Mouse (Mus musculus) Patski (cell line): Measurements from ENCODE around the gene Sfxn3. TPM values are rescaled to one million over a fixed set of nuclear protein-coding genes. Genes with fewer than 3 reads are reported as not detected.

Experiments
- ATAC-seq: fragments of 100-300 bp; one replicate; pipeline ENCODE4 v1.8.0; 2021
- CTCF ChIA-PET: fragments of 350-600 bp; sonication (Branson Sonifier 250); formaldehyde crosslinking; loops from one replicate; lab custom pipeline; 2022; ENCODE audit warnings: inconsistent platforms; lab: Charles Lee
- POLR2A ChIA-PET: fragments of 350-600 bp; sonication (Branson Sonifier 250); formaldehyde crosslinking; loops from one replicate; lab custom pipeline; 2022; ENCODE audit warnings: antibody characterized with exemption, inconsistent platforms; lab: Charles Lee
- DNase-seq: peaks from one replicate; pipeline ENCODE4 v3.0.0-alpha.2; 2011; ENCODE audit warnings: low read depth, low spot score
- H3K27me3 ChIP-seq: fragments of 371-371 bp; one replicate; pipeline ENCODE4 v1.5.1; 2021
- CTCF ChIP-seq: fragments of 100-300 bp; IDR thresholded peaks from one replicate; pipeline ENCODE4 v1.5.1; 2021
- in situ Hi-C: fragments of 300-500 bp; cut with MboI; formaldehyde crosslinking; loops from 3 replicates; pipeline ENCODE4 v1.11.1; 2018; ENCODE audit warnings: low pct_unique_long_range_greater_than_20kb, mixed read lengths
- polyA plus RNA-seq: library from polyadenylated mRNA; unstranded; gene quantifications from one replicate; pipeline ENCODE4 v1.2.3, GENCODE M21; 2021

Sfxn3 gene
- polyA plus RNA-seq, 1 experiment from 2014 or later: 77.1 TPM

DNA sequence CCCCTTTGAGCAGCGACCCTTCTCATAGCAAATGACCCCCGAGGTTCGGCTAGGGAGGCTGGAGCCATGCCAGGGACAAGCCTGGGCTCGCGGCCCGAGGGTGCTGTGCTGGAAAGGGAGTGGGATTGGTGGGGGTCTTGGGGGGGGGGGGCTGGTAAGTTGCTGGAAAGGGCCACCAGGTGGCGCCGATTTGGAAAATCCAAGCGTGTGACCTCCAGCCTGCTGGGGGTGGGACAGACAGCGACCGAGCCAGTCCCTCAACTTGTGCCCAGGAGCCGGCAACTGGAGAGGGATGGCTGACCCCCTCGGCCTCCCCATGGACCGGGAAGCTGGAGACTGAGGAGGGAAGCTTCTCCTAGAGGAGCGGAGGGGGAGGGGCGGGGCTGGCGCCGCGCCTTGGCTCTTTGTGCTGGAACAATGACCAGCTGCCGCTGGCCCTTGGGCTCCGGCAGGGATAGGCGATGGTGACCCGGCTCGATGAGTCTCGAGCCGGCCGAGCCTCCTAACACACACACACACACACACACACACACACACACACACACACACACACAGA, 30.0 kb upstream of the Sfxn3 start:
- ATAC-seq: peak; percentile 3

DNA sequence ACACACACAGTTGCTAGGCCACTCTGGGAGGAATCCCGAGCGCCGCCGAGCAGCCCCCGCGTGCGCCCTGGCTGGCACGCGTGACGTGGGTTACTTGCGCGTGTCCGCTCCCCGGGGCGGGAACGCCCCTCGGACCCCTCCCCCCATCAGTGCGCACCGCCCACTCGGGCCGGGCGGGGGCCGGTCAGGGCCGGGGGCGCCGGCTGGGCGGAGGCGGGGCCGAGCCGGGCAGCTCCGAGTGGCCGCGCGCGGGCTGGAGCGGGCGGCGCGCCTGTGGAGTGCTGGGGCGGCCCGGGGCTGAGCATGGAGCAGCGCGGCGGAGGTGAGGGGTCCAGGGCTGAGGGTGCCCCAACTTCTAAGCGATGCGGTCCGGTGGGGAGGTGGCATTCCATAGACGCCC, 29.4 kb upstream of the Sfxn3 start:
- CTCF ChIA-PET: interaction anchor here (1.1 to 14.5 kb wide), 3 partner anchors 11 to 84 kb away, joined by 3 to 188 read pairs (median 3); no protein-coding TSS in a partner anchor
- no peak for TF ChIP-seq CTCF
- POLR2A ChIA-PET: interaction anchor here (0.6 to 2.7 kb wide), 6 partner anchors 10 to 462 kb away, joined by 3 to 14 read pairs (median 5); partner anchors contain the start of genes Mrpl43, Ndufb8 and Twnk
- in situ Hi-C loops: loop anchor here (5.0 kb wide), 1 partner anchor 266 kb away; no protein-coding TSS in a partner anchor
- ATAC-seq (peak; percentile 19), DNase-seq (no peak)
- H3K27me3 ChIP-seq: no peaks in the 10 kb centered on the region

More for the DNA sequence above, 30.0 kb upstream of the Sfxn3 start:
- TF ChIP-seq CTCF: no peak
- no peaks in the 10 kb centered on the region for H3K27me3 ChIP-seq
- no peak for DNase-seq
- ChIA-PET CTCF (interaction anchor here (1.1 to 14.5 kb wide), 3 partner anchors 12 to 83 kb away, joined by 3 to 188 read pairs (median 3); no protein-coding TSS in a partner anchor), POLR2A (interaction anchor here (0.6 to 2.7 kb wide), 5 partner anchors 9 to 40 kb away, joined by 3 to 14 read pairs (median 3); partner anchors contain the start of genes Mrpl43 and Twnk)
- in situ Hi-C loops: loop anchor here (5.0 kb wide), 1 partner anchor 265 kb away; no protein-coding TSS in a partner anchor

- in situ Hi-C loops: loop anchor here (5.0 kb wide), 1 partner anchor 266 kb away; no protein-coding TSS in a partner anchor
- ChIA-PET CTCF (interaction anchor here (14.5 kb wide), 1 partner anchor 11 kb away, joined by 188 read pairs; no protein-coding TSS in a partner anchor), POLR2A (interaction anchor here (0.6 to 2.7 kb wide), 5 partner anchors 10 to 463 kb away, joined by 3 to 14 read pairs (median 7); partner anchors contain the start of genes Mrpl43, Ndufb8 and Twnk)
- ATAC-seq (no peak), DNase-seq (no peak)
- no peak for TF ChIP-seq CTCF
- H3K27me3 ChIP-seq: no peaks in the 10 kb centered on the region
These were observed 28.9 kb upstream of the Sfxn3 start for GRCm38 (mm10) chr19:45018351-45018831.

DNA sequence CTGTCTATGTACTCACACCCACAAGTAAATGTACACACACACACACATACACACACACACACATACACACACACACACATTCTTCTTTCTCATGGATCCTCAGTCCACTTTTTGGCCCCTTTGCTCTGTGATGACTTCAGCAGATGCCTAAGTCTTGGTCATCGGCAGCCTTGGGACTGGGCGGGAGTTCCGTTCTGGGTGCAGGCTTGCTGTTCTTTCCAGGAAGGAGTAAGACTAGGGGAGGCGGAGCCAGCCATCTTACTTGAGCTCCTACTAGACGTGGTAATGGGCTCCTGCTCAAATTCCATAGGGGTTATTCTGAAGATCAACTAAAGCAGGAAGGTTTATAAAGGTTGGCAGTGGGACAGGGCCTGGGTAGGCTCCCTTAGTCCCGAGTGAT, 27.0 kb upstream of the Sfxn3 start:
- no peak for TF ChIP-seq CTCF

DNA sequence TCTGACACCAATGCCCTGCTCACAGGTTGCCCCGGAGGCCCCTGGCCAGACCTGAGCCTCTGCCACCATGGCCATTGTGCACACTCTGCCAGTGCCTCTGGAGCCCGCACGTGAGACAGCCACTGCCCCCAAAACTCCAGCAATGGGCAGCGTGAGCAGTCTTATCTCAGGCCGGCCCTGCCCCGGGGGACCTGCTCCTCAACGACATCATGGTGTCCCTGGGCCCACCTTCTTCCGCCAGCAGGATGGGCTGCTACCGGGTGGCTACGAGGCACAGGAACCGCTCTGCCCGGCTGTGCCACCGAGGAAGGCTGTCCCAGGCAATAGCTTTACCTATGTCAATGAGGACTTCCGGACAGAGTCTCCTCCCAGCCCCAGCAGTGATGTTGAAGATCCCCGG, 25.9 kb upstream of the Sfxn3 start:
- no peak for TF ChIP-seq CTCF
- no peak for DNase-seq
- in situ Hi-C loops: no loop called here
- ChIA-PET POLR2A (interaction anchor here (2.1 kb wide), 1 partner anchor 9 kb away, joined by 9 read pairs; no protein-coding TSS in a partner anchor), CTCF (interaction anchor here (2.6 kb wide), 1 partner anchor 9 kb away, joined by 20 read pairs; no protein-coding TSS in a partner anchor)
- H3K27me3 ChIP-seq: no peaks in the 10 kb centered on the region
- no peak for ATAC-seq

More for the DNA sequence above, 27.0 kb upstream of the Sfxn3 start:
- DNase-seq: no peak
- ChIA-PET POLR2A (interaction anchor here (2.1 kb wide), 1 partner anchor 10 kb away, joined by 9 read pairs; no protein-coding TSS in a partner anchor), CTCF (interaction anchor here (2.6 kb wide), 1 partner anchor 10 kb away, joined by 20 read pairs; no protein-coding TSS in a partner anchor)
- ATAC-seq: no peak
- in situ Hi-C loops: no loop called here
- H3K27me3 ChIP-seq: no peaks in the 10 kb centered on the region

DNA sequence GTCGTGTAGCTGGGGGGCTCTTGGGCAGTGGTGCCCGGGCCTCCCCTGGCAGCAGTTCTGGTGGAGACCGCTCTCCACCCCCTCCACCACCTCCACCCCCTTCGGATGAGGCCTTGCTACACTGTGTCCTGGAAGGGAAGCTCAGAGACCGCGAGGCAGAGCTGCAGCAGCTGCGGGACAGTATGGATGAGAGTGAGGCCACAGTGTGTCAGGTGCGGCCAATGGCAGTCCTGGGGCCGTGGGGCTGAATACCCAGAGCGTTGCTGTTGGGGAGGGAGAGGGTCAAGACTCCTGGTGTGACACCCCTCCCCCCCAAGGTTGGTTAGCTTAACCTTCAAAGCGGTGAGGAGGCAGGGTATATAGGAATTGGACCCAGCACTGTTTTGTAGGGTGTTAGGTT, 23.3 kb upstream of the Sfxn3 start:
- ATAC-seq: no peak
- H3K27me3 ChIP-seq: no peaks in the 10 kb centered on the region
- CTCF ChIA-PET: interaction anchor here (1.4 to 2.1 kb wide), 2 partner anchors 9 to 11 kb away, joined by 3 to 8 read pairs; no protein-coding TSS in a partner anchor
- in situ Hi-C loops: no loop called here
- POLR2A ChIA-PET: interaction anchor here (1.1 kb wide), 1 partner anchor 23 kb away, joined by 3 read pairs; no protein-coding TSS in a partner anchor
- TF ChIP-seq CTCF: no peak
- no peak for DNase-seq

DNA sequence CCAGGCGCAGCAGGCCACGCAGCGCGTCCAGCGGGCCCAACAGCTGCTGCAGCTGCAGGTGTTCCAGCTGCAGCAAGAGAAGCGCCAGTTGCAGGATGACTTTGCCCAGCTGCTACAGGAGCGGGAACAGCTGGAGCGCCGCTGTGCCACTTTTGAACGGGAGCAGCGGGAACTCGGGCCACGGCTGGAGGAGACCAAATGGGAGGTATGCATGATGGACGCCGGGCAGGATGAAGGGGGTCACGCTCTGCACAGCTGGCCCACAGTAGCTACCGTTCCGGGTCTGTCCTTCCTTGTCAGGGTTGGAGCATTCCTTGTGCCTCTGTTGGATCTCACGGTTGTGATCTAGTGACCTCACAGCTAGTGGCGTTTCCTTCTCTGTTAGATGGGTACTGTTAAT, 22.5 kb upstream of the Sfxn3 start:
- H3K27me3 ChIP-seq: no peaks in the 10 kb centered on the region
- no peak for TF ChIP-seq CTCF
- ATAC-seq: no peak
- DNase-seq: no peak
- ChIA-PET POLR2A (interaction anchor here (0.6 to 1.1 kb wide), 2 partner anchors 10 to 22 kb away, joined by 3 read pairs; no protein-coding TSS in a partner anchor), CTCF (interaction anchor here (2.1 kb wide), 1 partner anchor 12 kb away, joined by 8 read pairs; no protein-coding TSS in a partner anchor)
- in situ Hi-C loops: no loop called here

GRCm38 (mm10) chr19:45025937-45026568, 21.2 kb upstream of the Sfxn3 start:
- TF ChIP-seq CTCF: no peak
- CTCF ChIA-PET: interaction anchor here (6.9 kb wide), 1 partner anchor 14 kb away, joined by 188 read pairs; the partner anchor contains the start of genes Lzts2, Mrpl43 and Twnk
- in situ Hi-C loops: no loop called here
- DNase-seq: no peak
- POLR2A ChIA-PET: interaction anchor here (0.6 to 1.0 kb wide), 2 partner anchors 9 to 11 kb away, joined by 3 read pairs; partner anchors contain the start of gene Lzts2
- ATAC-seq: no peak
- no peaks in the 10 kb centered on the region for H3K27me3 ChIP-seq

DNA sequence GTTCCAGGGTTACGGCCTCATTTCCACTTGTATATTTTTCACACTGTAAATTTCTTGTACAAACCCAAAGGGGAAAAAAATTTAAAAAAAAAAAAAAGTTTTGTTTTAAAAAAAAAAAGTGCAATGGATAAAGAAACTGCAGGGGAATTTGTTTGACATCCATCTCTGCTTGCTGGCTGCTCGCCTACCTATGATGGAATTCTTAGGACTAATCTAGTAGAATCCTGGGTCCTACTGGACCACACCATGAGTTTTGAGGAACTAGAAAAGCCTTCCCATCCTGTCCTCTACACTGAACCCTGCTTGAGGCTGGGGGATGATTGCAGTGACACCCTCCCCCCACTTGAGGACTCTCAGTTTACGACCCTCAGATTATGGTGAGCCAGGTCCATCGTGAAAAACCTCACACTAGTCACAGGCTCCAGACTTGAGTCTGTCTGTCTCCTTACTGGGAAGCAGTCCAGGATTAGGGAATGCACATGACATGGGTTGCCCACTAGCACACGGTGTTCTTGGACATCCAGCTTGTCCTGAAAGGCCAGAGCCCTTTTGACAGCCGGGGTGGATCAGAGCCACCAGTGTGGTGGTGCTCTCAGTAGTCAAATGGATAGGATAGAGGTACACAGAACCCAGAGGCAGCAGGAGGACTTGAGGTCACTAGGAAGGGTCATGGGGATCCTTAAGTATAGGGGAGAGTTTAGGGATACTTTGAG, 20.2 kb upstream of the Sfxn3 start:
- no peak for TF ChIP-seq CTCF
- POLR2A ChIA-PET: interaction anchor here (0.5 to 2.3 kb wide), 4 partner anchors 9 to 269 kb away, joined by 4 to 11 read pairs (median 6); partner anchors contain the start of gene Lzts2
- DNase-seq: no peak
- CTCF ChIA-PET: interaction anchor here (1.0 to 6.9 kb wide), 2 partner anchors 15 to 29 kb away, joined by 3 to 188 read pairs; partner anchors contain the start of genes Lzts2, Mrpl43 and Twnk
- no peak for ATAC-seq
- no peaks in the 10 kb centered on the region for H3K27me3 ChIP-seq
- in situ Hi-C loops: no loop called here
